Comparison of ENCODE assay signal across 12 mouse cellular contexts in genomic region chr4:41678863-41679262, GRCm38 (mm10). TPM values are rescaled to one million over a fixed set of nuclear protein-coding genes. Genes with fewer than 3 reads are reported as not detected.
DNase-seq lines count a peak whose midpoint lies in the region; ATAC-seq and TF ChIP-seq lines count a peak whose summit lies in the region.
"Had no signal": no experiment of that assay in that cellular context is flagged by ENCODE, and none has a peak within 500 bp of the region (broad histone marks: within the 10 kb centered on the region; RNA-seq: fewer than 3 reads in every experiment).

No protein-coding gene starts in this region.

- intact Hi-C loops in gastrocnemius, adult 2 months (cut with DNase I): no loop called here

- 44% methylated on average over 6 of the region's 6 CpGs for WGBS in kidney, embryonic 15.5 days
- 66% methylated on average over 6 of the region's 6 CpGs for WGBS in embryonic facial prominence, embryonic 14.5 days
- 75% methylated on average over 6 of the region's 6 CpGs for WGBS in neural tube, embryonic 14.5 days

- H3K9ac ChIP-seq in kidney, embryonic 15.5 days: no peak overlapping the region
- H3K9ac ChIP-seq in embryonic facial prominence, embryonic 14.5 days (ENCODE audit: low read depth, low read length): 0 out of 2 replicates have a peak overlapping the region, but pooled peaks have one; percentile 31
- no peak overlapping the region for H3K9ac ChIP-seq in neural tube, embryonic 14.5 days (replicated peaks; ENCODE audit: low read depth, low read length)
- H3K9ac ChIP-seq: lung, embryonic 15.5 days had no signal

- peaks cover 10% of the 10 kb centered on the region for H3K27me3 ChIP-seq in kidney, embryonic 15.5 days
- H3K27me3 ChIP-seq in embryonic facial prominence, embryonic 14.5 days (replicated peaks; ENCODE audit: control insufficient read depth, insufficient read depth, low read length): no peaks in the 10 kb centered on the region
- no peaks in the 10 kb centered on the region for H3K27me3 ChIP-seq in neural tube, embryonic 14.5 days (ENCODE audit: control insufficient read depth, insufficient read depth, low read length)

- H3K9me3 ChIP-seq in kidney, embryonic 15.5 days (replicated peaks): no peaks in the 10 kb centered on the region
- H3K9me3 ChIP-seq in embryonic facial prominence, embryonic 14.5 days (ENCODE audit: control insufficient read depth, low read length): no peaks in the 10 kb centered on the region
- H3K9me3 ChIP-seq in neural tube, embryonic 14.5 days (ENCODE audit: control insufficient read depth, low read length): no peaks in the 10 kb centered on the region
- H3K9me3 ChIP-seq: lung, embryonic 15.5 days had no signal

- H3K4me2 ChIP-seq in kidney, embryonic 15.5 days: 0 out of 2 replicates have a peak overlapping the region, but pooled peaks have one; percentile 15
- H3K4me2 ChIP-seq in embryonic facial prominence, embryonic 14.5 days (ENCODE audit: low read depth, low read length): no peak overlapping the region
- H3K4me2 ChIP-seq in neural tube, embryonic 14.5 days (ENCODE audit: low read depth, low read length): no peak overlapping the region
- H3K4me2 ChIP-seq: lung, embryonic 15.5 days had no signal

- H3K27ac ChIP-seq in gastrocnemius, adult 2 months: peak overlapping the region; percentile 32
- H3K27ac ChIP-seq in kidney, embryonic 15.5 days: peak overlapping the region; percentile 70
- H3K27ac ChIP-seq in embryonic facial prominence, embryonic 14.5 days (replicated peaks; ENCODE audit: low read depth, low read length): no peak overlapping the region
- peak overlapping the region; percentile 1; the same call in 1 of the 2 replicates for H3K27ac ChIP-seq in neural tube, embryonic 14.5 days (ENCODE audit: low read depth, low read length)
- H3K27ac ChIP-seq: layer of hippocampus, adult 2 months; lung, embryonic 15.5 days had no signal

- ATAC-seq in kidney, embryonic 15.5 days (replicated peaks; ENCODE audit: low FRiP score): no peak
- no peak for ATAC-seq in embryonic facial prominence, embryonic 14.5 days (ENCODE audit: low read depth)
- no peak for ATAC-seq in neural tube, embryonic 14.5 days (ENCODE audit: low read depth)
- ATAC-seq: CD4-positive, CD25-positive, alpha-beta regulatory T cell, adult 4 months had no signal

- DNase-seq in gastrocnemius, adult 2 months: no peak
- no peak for DNase-seq in gastrocnemius, adult 18-20 months (ENCODE audit: low spot score)
- DNase-seq in kidney, postnatal 14 days: no peak
- DNase-seq in embryonic facial prominence, embryonic 14.5 days (ENCODE audit: low spot score): no peak
- DNase-seq in frontal cortex, adult 2 months (ENCODE audit: extremely low spot score in 1 of 2, low spot score in 1 of 2): no peak
- DNase-seq: embryo, embryonic 11 days had no signal

- TF ChIP-seq CTCF in gastrocnemius, adult 2 months (IDR thresholded peaks at IDR 0.05): no peak

- no peaks in the 10 kb centered on the region for H3K36me3 ChIP-seq in kidney, embryonic 15.5 days
- H3K36me3 ChIP-seq in embryonic facial prominence, embryonic 14.5 days (ENCODE audit: control insufficient read depth, insufficient read depth, low read length): no peaks in the 10 kb centered on the region
- no peaks in the 10 kb centered on the region for H3K36me3 ChIP-seq in neural tube, embryonic 14.5 days (ENCODE audit: control insufficient read depth, insufficient read depth, low read length)
- H3K36me3 ChIP-seq: lung, embryonic 15.5 days had no signal

- H3K4me1 ChIP-seq in kidney, embryonic 15.5 days: peaks cover 76% of the 10 kb centered on the region
- H3K4me1 ChIP-seq in embryonic facial prominence, embryonic 14.5 days (ENCODE audit: control insufficient read depth, insufficient read depth, low read length): peaks cover 31% of the 10 kb centered on the region
- H3K4me1 ChIP-seq in neural tube, embryonic 14.5 days (ENCODE audit: control insufficient read depth, insufficient read depth, low read length): peaks cover 38% of the 10 kb centered on the region

- H3K4me3 ChIP-seq in gastrocnemius, adult 2 months: no peak overlapping the region
- H3K4me3 ChIP-seq in kidney, embryonic 15.5 days (replicated peaks): no peak overlapping the region
- H3K4me3 ChIP-seq in embryonic facial prominence, embryonic 14.5 days (ENCODE audit: low read depth, low read length): no peak overlapping the region
- no peak overlapping the region for H3K4me3 ChIP-seq in neural tube, embryonic 14.5 days (ENCODE audit: low read depth, low read length)
- H3K4me3 ChIP-seq: layer of hippocampus, adult 2 months; lung, embryonic 15.5 days had no signal

RNA-seq across cellular contexts. Expression of gene Cntfr, which starts 18.0 kb away (rescaled TPM):
- 10 to 100 TPM; 27.3 to 55.3 TPM for total RNA-seq in gastrocnemius, adult 2 months (2021)
- total RNA-seq in gastrocnemius, adult 18-20 months (2021): 10 to 100 TPM; 14.4 to 47.1 TPM
- 19.8 and 22.1 TPM in 2 replicates for polyA plus RNA-seq in kidney, embryonic 15.5 days (2015; fragmentation: Nextera tagmentation; extraction: Ambion mirVana)
- 12.8 and 13.0 TPM in 2 replicates for polyA plus RNA-seq in embryonic facial prominence, embryonic 14.5 days (2014; fragmentation: Nextera tagmentation; extraction: Ambion mirVana)
- polyA plus RNA-seq in neural tube, embryonic 14.5 days (2014; fragmentation: Nextera tagmentation; extraction: Ambion mirVana): 15.6 and 19.9 TPM in 2 replicates
- 79.4 and 92.6 TPM in 2 replicates for polyA plus RNA-seq in frontal cortex, adult 2 months (2012; rRNA removed)
- total RNA-seq: monocyte, adult 5-6 weeks had no signal
- polyA plus RNA-seq: CD4-positive, CD25-positive, alpha-beta regulatory T cell, adult 4 months had no signal

RNA-seq across cellular contexts. Expression of gene Il11ra1, which starts 20.9 kb away (rescaled TPM):
- 10 to 100 TPM; 33.3 to 73.4 TPM for total RNA-seq in gastrocnemius, adult 2 months (2021)
- total RNA-seq in gastrocnemius, adult 18-20 months (2021): 10 to 100 TPM; 44.7 to 53.1 TPM
- polyA plus RNA-seq in kidney, embryonic 15.5 days (2015; fragmentation: Nextera tagmentation; extraction: Ambion mirVana): 137 and 157 TPM in 2 replicates
- 317 and 362 TPM in 2 replicates for polyA plus RNA-seq in embryonic facial prominence, embryonic 14.5 days (2014; fragmentation: Nextera tagmentation; extraction: Ambion mirVana)
- polyA plus RNA-seq in neural tube, embryonic 14.5 days (2014; fragmentation: Nextera tagmentation; extraction: Ambion mirVana): 26.2 and 47.2 TPM in 2 replicates
- 37.0 and 38.1 TPM in 2 replicates for polyA plus RNA-seq in frontal cortex, adult 2 months (2012; rRNA removed)

RNA-seq across cellular contexts. Expression of gene Rpp25l, which starts 34.5 kb away (rescaled TPM):
- total RNA-seq in gastrocnemius, adult 2 months (2021): 10 to 100 TPM; 50.1 to 58.4 TPM
- total RNA-seq in gastrocnemius, adult 18-20 months (2021): 10 to 100 TPM; 46.9 to 48.3 TPM
- 76.2 and 83.6 TPM in 2 replicates for polyA plus RNA-seq in kidney, embryonic 15.5 days (2015; fragmentation: Nextera tagmentation; extraction: Ambion mirVana)
- polyA plus RNA-seq in embryonic facial prominence, embryonic 14.5 days (2014; fragmentation: Nextera tagmentation; extraction: Ambion mirVana): 67.4 and 68.7 TPM in 2 replicates
- 61.3 and 65.5 TPM in 2 replicates for polyA plus RNA-seq in neural tube, embryonic 14.5 days (2014; fragmentation: Nextera tagmentation; extraction: Ambion mirVana)
- polyA plus RNA-seq in frontal cortex, adult 2 months (2012; rRNA removed): 30.7 and 32.5 TPM in 2 replicates

RNA-seq across cellular contexts. Expression of gene Enho, which starts 38.7 kb away (rescaled TPM):
- total RNA-seq in gastrocnemius, adult 2 months (2021): 10 to 100 TPM in 1 of 2 experiments, 1 to 10 TPM in 1; 9.1 to 11.9 TPM
- total RNA-seq in gastrocnemius, adult 18-20 months (2021): 10 to 100 TPM in 1 of 2 experiments, 1 to 10 TPM in 1; 8.6 to 15.3 TPM
- 19.1 and 22.6 TPM in 2 replicates for polyA plus RNA-seq in kidney, embryonic 15.5 days (2015; fragmentation: Nextera tagmentation; extraction: Ambion mirVana)
- polyA plus RNA-seq in embryonic facial prominence, embryonic 14.5 days (2014; fragmentation: Nextera tagmentation; extraction: Ambion mirVana): 22.7 and 26.0 TPM in 2 replicates
- polyA plus RNA-seq in neural tube, embryonic 14.5 days (2014; fragmentation: Nextera tagmentation; extraction: Ambion mirVana): 109 and 134 TPM in 2 replicates
- 111 and 117 TPM in 2 replicates for polyA plus RNA-seq in frontal cortex, adult 2 months (2012; rRNA removed)
- total RNA-seq: monocyte, adult 5-6 weeks had no signal
- polyA plus RNA-seq: CD4-positive, CD25-positive, alpha-beta regulatory T cell, adult 4 months had no signal

RNA-seq across cellular contexts. Expression of gene Dctn3, which starts 44.1 kb away (rescaled TPM):
- total RNA-seq in gastrocnemius, adult 2 months (2021): 10 to 100 TPM; 40.6 to 42.4 TPM
- 10 to 100 TPM; 42.5 to 45.3 TPM for total RNA-seq in gastrocnemius, adult 18-20 months (2021)
- 128 and 132 TPM in 2 replicates for polyA plus RNA-seq in kidney, embryonic 15.5 days (2015; fragmentation: Nextera tagmentation; extraction: Ambion mirVana)
- polyA plus RNA-seq in embryonic facial prominence, embryonic 14.5 days (2014; fragmentation: Nextera tagmentation; extraction: Ambion mirVana): 112 and 117 TPM in 2 replicates
- polyA plus RNA-seq in neural tube, embryonic 14.5 days (2014; fragmentation: Nextera tagmentation; extraction: Ambion mirVana): 259 and 281 TPM in 2 replicates
- 189 and 190 TPM in 2 replicates for polyA plus RNA-seq in frontal cortex, adult 2 months (2012; rRNA removed)
